Mouse (Mus musculus) urinary bladder, postnatal 36 days (tissue): ENCODE data around the gene Tmem259.
"Not testable (repeated sequence)": the region's sequence is repeated elsewhere in the genome, so short reads cannot be mapped to it uniquely, and the experiment has no call there.

Source experiments
- DNase-seq, 2 experiments: peaks; one replicate each; pipeline ENCODE4 v3.0.0; 2022; ENCODE audit warnings: low spot score in 2 of 2, mixed read lengths in 1 of 2

The Tmem259 gene

GRCm38 (mm10) chr10:79965325-79965724, 18.8 kb downstream of the Tmem259 start:
- no peak for DNase-seq

DNA sequence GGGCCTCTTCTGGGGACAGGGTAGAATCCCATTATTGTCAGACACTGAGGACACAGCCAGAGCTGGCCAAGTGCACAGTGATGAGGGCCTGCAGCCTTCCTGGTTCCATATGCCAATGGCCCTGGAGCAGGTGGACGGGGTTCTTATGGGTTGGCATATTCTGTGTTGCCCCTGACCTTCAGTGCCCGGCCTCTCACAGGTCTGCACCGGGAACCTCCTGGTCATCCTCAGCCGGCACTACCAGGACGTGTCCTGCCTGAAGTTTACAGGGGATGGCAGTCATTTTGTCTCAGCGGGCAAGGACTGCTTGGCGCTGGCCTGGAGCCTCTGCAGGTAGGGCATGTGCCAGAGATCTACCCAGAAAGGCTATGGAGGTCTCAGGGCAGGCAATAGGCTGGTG, 19.4 kb downstream of the Tmem259 start:
- no peak for DNase-seq

GRCm38 (mm10) chr10:79960671-79961294, 23.3 kb downstream of the Tmem259 start:
- DNase-seq = no peak

GRCm38 (mm10) chr10:79959847-79960601, 24.1 kb downstream of the Tmem259 start, which contains the start of gene Wdr18:
Gene Wdr18, plus strand, starts transcription at chr10:79960152.
- peak; percentile 99 to 100 for DNase-seq

DNA sequence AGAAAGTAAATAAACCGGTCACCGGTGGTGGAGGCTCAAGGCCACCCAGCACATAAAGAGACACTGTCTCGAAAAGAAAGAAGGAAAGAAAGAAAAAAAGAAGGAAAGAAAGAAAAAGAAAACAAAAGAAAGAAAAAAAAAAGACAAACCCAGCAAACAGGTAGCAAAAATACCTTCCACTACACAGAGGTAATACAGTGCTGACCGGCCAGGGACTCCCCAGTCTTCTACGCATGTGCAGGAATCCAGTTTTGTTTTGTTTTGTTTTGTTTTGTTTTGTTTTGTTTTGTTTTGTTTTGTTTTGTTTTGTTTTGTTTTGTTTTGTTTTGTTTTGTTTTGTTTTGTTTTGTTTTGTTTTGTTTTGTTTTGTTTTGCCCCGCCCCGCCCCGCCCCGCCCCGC, 24.7 kb downstream of the Tmem259 start:
- DNase-seq = not testable (repeated sequence)

DNA sequence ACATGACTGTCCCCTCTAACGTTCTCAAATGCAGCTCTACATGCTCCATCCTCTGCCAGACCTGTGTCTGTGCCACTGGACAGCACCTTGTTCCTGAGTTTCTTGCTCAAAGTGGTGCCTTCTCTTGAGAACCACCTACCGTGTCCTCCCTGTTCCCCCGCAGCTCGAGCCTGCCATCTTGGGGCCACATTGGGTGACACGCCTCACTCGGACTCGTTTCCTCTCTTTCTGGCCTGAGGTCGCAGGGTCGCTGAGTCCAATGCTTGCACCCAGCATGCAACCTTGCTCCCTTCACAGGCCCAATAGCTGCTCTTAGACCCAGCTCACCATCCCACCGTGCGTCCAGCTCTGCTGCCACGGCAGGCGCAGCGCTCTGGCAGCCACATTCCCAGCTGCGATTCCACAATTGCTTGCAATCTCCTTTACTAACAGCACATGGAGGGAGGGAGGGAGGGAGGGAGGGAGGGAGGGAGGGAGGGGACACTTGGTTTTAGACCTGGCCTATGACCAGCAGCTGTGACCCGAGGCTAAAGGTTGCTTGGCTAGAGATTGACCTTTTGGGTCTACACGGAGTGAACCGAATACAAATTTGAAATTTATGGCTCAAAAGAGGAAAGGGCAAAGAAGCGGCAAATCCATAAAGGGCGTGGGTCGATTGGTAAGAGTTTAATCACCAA, 25.9 kb downstream of the Tmem259 start:
- DNase-seq = peak; percentile 73 to 85

DNA sequence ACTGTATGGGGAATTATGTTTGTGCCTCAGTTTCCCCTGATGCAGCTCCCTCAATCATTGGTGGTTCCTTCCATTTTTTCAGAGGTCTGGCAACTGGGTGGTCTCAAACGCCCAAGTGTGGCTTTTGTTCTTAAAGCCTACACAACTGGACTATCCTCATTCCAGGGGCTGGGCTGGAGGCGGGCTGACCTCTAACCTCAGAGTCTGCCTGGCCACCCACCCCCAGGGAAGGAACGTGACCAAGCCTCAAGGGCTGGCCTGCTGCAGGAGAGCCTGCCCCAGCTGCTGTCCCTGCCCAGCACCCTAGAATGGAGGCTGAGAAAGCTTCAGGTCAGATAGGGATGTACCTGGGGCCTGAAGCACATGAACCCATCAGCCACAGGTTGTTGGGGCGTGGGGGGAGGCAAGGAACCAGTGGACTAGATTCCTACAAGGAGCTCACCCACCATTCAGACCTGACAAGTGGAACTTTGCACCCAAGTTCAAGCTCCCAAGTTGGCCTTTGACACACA, 27.4 kb downstream of the Tmem259 start:
- DNase-seq = no peak

- no peak for DNase-seq
These were observed 28.4 kb downstream of the Tmem259 start for GRCm38 (mm10) chr10:79955691-79956090.

GRCm38 (mm10) chr10:79953946-79954345, 30.2 kb downstream of the Tmem259 start:
- no peak for DNase-seq

- DNase-seq = no peak
These were observed 33.5 kb downstream of the Tmem259 start for GRCm38 (mm10) chr10:79950661-79951060.

- DNase-seq = no peak
These were observed 34.3 kb downstream of the Tmem259 start for GRCm38 (mm10) chr10:79949873-79950272.

DNA sequence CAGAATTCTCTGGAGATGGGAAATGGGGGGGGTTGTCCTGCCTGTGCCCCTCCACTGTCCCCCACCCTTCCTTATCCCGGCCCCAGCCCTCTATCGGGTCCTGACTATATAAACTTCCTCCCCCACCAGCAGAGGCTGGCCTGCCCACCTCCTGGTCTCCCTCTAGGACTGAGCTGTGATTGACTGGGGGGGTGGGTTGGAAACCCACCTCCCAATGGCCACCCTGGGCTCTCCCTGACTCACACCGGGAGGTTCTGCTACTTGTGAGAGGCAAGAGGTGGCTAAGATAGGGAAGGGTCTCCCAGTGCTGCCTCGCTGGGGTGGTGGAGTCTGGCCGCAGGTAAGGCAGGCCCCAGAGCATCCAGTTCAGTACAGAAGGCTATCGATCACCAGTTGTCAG, 36.6 kb downstream of the Tmem259 start:
- DNase-seq = no peak

GRCm38 (mm10) chr10:79946752-79947322, 37.3 kb downstream of the Tmem259 start:
- DNase-seq = no peak

- DNase-seq = peak; percentile 44 to 46
These were observed 38.5 kb downstream of the Tmem259 start for GRCm38 (mm10) chr10:79945507-79946234.

- DNase-seq = no peak
These were observed 40.6 kb downstream of the Tmem259 start for GRCm38 (mm10) chr10:79943471-79943901.

DNA sequence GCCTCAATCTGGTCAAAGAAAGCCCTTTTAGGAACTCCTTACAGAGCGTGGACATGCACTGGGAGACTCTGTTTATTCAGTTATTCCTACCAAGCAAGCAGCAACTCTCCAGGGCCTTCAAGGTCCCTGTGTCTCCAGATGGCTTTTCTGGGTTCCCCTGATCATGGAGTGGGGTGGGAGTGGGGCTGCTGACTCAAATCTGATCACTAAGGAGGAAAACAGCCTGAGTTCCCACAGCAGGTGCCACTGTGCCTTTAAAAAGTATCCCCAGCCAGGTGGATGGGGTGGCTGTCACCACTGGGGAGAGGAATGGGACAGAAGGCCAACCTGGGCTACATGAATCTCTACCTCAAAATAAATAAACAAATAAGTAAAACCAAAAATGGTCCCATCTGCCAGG, 41.1 kb downstream of the Tmem259 start:
- no peak for DNase-seq

DNA sequence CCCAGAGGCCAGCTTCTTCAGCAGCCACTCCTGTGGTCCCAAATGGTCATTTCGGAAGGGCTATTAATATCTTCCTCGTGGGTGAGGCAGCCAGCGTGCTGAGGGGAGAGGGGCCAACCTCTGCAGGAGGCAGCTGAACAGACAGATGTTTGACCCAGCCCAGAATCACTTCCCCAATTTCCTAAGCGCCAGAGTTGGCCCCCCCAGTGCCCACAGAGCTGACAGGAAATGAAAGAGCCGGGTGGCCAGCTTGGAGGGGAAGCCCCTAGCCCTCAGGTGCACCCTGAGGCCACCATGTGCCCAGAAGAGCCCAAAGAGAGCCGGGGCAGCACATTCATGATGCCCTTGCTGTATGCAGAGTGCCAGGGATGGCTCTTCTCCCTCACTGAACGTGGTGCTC, 43.4 kb downstream of the Tmem259 start:
- no peak for DNase-seq

DNA sequence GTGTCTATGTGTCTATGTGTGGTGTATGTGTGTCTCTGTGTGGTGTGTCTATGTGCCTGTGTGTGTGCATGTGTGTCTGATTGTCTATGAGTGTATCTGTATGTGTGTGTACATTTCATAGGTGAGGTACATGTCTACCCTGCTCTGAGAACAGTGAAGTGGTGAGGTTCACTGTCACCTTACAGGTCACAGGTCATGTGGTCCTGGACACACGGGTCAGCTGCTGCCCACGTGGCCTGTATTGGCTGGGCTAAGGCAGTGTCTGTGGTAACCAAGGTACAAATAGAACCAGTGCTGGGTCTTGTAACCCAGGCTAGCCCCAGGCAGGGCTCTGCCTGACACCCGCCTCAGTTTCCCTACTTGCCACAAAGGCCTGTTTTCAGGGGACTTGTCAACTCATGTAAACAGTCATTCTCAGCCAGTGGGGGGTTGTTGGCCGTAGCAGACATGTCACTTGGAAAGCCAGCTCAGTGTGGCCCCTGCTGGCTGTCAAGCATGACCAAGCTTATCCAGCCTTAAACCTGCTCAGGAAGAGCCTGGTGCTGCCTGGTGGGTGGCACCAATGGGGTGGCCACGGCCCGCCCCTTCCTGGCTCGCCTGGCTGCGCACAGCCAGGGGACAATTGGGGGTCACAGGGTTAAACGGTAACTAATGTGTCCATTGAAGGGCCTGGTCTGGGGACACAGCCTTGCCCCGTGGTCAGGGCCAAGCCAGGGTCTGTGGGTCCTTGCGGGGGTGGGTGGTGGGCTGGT, 46.2 kb downstream of the Tmem259 start:
- no peak for DNase-seq

DNA sequence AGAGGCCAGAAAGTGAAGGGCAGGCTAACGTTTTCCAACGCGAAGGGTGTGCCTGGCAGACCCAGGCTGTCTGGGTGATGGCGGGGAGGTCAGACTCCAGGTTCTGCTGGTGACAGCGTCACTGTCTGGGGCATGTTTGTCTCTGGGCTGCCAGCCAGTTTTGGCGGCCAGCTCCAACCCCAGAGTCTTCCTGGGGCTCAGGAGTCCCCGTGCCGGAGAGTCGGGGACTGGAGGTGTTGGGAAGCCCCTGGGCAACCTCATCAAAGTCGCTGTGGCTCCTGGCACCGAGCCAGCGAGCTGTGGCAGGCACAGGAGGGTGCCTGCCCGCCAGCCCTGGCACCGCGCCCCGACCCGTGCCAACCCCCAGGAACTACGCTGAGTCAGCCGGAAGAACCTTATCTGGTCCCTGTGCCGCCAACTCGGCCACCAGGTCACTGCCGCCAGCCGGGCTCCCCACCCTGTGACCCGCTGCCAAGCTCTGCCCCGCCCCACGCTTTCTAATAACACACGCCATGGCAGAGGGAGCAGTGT, 47.2 kb downstream of the Tmem259 start:
- peak; percentile 86 to 89 for DNase-seq

- DNase-seq = no peak
These were observed 47.7 kb downstream of the Tmem259 start for GRCm38 (mm10) chr10:79936284-79936910.
